Mouse (Mus musculus): ENCODE data around the gene Gnmt.

GRCm38 (mm10) chr17:46721077-46721476 is 7.9 kb downstream of the Gnmt start:
- TF ChIP-seq JUN (IDR thresholded peaks at IDR 0.05; ENCODE audit: insufficient read depth, low read depth, low read length) (no peak), CHD2 (IDR thresholded peaks at IDR 0.05; ENCODE audit: low read length) (no peak)

All from CH12.LX (cell line).